Mouse (Mus musculus): ENCODE data around the gene Gpr89. TPM values are rescaled to one million over a fixed set of nuclear protein-coding genes. Genes with fewer than 3 reads are reported as not detected.

The Gpr89 gene
- polyA plus RNA-seq, 1 experiment from 2014 or later, result 33.0 TPM

- Histone ChIP-seq H3K27me3 (ENCODE audit: control insufficient read depth, insufficient read depth, low read depth, low read length) (no peaks in the 10 kb centered on the region), H3K9ac (ENCODE audit: low read length) (no peak overlapping the region), H3K36me3 (ENCODE audit: control insufficient read depth, insufficient read depth, low read length) (no peaks in the 10 kb centered on the region), H3K4me3 (ENCODE audit: low read length) (no peak overlapping the region), H3K4me1 (replicated peaks; ENCODE audit: control insufficient read depth, insufficient read depth, low read length) (no peaks in the 10 kb centered on the region), H3K4me2 (ENCODE audit: low read depth, low read length) (no peak overlapping the region), H3K27ac (ENCODE audit: low read length) (no peak overlapping the region), H3K9me3 (ENCODE audit: control insufficient read depth, low read length) (no peaks in the 10 kb centered on the region)
- no peak for ATAC-seq (ENCODE audit: low read depth)
- WGBS, result 45% methylated on average over 6 of the region's 6 CpGs
Observed at GRCm38 (mm10) chr3:96852561-96852960, 52.6 kb downstream of the Gpr89 start.

- H3K9me3 ChIP-seq (ENCODE audit: control insufficient read depth, low read length), result no peaks in the 10 kb centered on the region
- no peak overlapping the region for H3K27ac ChIP-seq (ENCODE audit: low read length)
- no peak; the same call in 1 of the 2 replicates for ATAC-seq (ENCODE audit: low read depth)
- H3K4me3 ChIP-seq (ENCODE audit: low read length), result no peak overlapping the region
- H3K36me3 ChIP-seq (ENCODE audit: control insufficient read depth, insufficient read depth, low read length), result no peaks in the 10 kb centered on the region
- peaks cover 3% of the 10 kb centered on the region; the same call in 1 of the 2 replicates for H3K4me1 ChIP-seq (replicated peaks; ENCODE audit: control insufficient read depth, insufficient read depth, low read length)
- H3K9ac ChIP-seq (ENCODE audit: low read length), result no peak overlapping the region
- no peaks in the 10 kb centered on the region for H3K27me3 ChIP-seq (ENCODE audit: control insufficient read depth, insufficient read depth, low read depth, low read length)
- no peak overlapping the region for H3K4me2 ChIP-seq (ENCODE audit: low read depth, low read length)
- 75% methylated on average over 2 of the region's 2 CpGs for WGBS
Observed at GRCm38 (mm10) chr3:96849168-96849727, 55.9 kb downstream of the Gpr89 start.

GRCm38 (mm10) chr3:96848470-96848869 lies 56.7 kb downstream of the Gpr89 start:
- Histone ChIP-seq H3K4me3 (ENCODE audit: low read length) (no peak overlapping the region), H3K27ac (ENCODE audit: low read length) (no peak overlapping the region), H3K27me3 (ENCODE audit: control insufficient read depth, insufficient read depth, low read depth, low read length) (no peaks in the 10 kb centered on the region), H3K4me2 (ENCODE audit: low read depth, low read length) (no peak overlapping the region), H3K36me3 (ENCODE audit: control insufficient read depth, insufficient read depth, low read length) (no peaks in the 10 kb centered on the region), H3K9me3 (ENCODE audit: control insufficient read depth, low read length) (no peaks in the 10 kb centered on the region), H3K9ac (ENCODE audit: low read length) (no peak overlapping the region), H3K4me1 (replicated peaks; ENCODE audit: control insufficient read depth, insufficient read depth, low read length) (peaks cover 3% of the 10 kb centered on the region; the same call in 1 of the 2 replicates)
- ATAC-seq (ENCODE audit: low read depth), result no peak
- 53% methylated on average over 7 of the region's 8 CpGs for WGBS

- no peak overlapping the region for H3K9ac ChIP-seq (ENCODE audit: low read length)
Observed at GRCm38 (mm10) chr3:96847661-96848060, 57.5 kb downstream of the Gpr89 start.

GRCm38 (mm10) chr3:96846985-96847384 lies 58.2 kb downstream of the Gpr89 start:
- no peaks in the 10 kb centered on the region for H3K36me3 ChIP-seq (ENCODE audit: control insufficient read depth, insufficient read depth, low read length)
- 75% methylated on average over 12 of the region's 12 CpGs for WGBS
- H3K27ac ChIP-seq (ENCODE audit: low read length), result no peak overlapping the region

More at GRCm38 (mm10) chr3:96847661-96848060, 57.5 kb downstream of the Gpr89 start:
- no peaks in the 10 kb centered on the region for H3K27me3 ChIP-seq (ENCODE audit: control insufficient read depth, insufficient read depth, low read depth, low read length)
- no peak overlapping the region for H3K4me3 ChIP-seq (ENCODE audit: low read length)
- no peaks in the 10 kb centered on the region for H3K36me3 ChIP-seq (ENCODE audit: control insufficient read depth, insufficient read depth, low read length)
- H3K27ac ChIP-seq (ENCODE audit: low read length), result no peak overlapping the region
- no peak overlapping the region for H3K4me2 ChIP-seq (ENCODE audit: low read depth, low read length)
- no peak for ATAC-seq (ENCODE audit: low read depth)
- no peaks in the 10 kb centered on the region for H3K9me3 ChIP-seq (ENCODE audit: control insufficient read depth, low read length)
- WGBS, result 18% methylated on average over 6 of the region's 6 CpGs
- H3K4me1 ChIP-seq (replicated peaks; ENCODE audit: control insufficient read depth, insufficient read depth, low read length), result peaks cover 3% of the 10 kb centered on the region; the same call in 1 of the 2 replicates

GRCm38 (mm10) chr3:96845806-96846205 lies 59.3 kb downstream of the Gpr89 start:
- 54% methylated on average over 9 of the region's 9 CpGs for WGBS
- no peaks in the 10 kb centered on the region for H3K9me3 ChIP-seq (ENCODE audit: control insufficient read depth, low read length)
- no peaks in the 10 kb centered on the region for H3K27me3 ChIP-seq (ENCODE audit: control insufficient read depth, insufficient read depth, low read depth, low read length)
- no peak overlapping the region for H3K4me2 ChIP-seq (ENCODE audit: low read depth, low read length)
- no peaks in the 10 kb centered on the region for H3K36me3 ChIP-seq (ENCODE audit: control insufficient read depth, insufficient read depth, low read length)
- H3K4me3 ChIP-seq (ENCODE audit: low read length), result no peak overlapping the region
- no peak overlapping the region for H3K27ac ChIP-seq (ENCODE audit: low read length)
- H3K4me1 ChIP-seq (replicated peaks; ENCODE audit: control insufficient read depth, insufficient read depth, low read length), result peaks cover 3% of the 10 kb centered on the region; the same call in 1 of the 2 replicates
- ATAC-seq (ENCODE audit: low read depth), result no peak
- no peak overlapping the region for H3K9ac ChIP-seq (ENCODE audit: low read length)

More at GRCm38 (mm10) chr3:96846985-96847384, 58.2 kb downstream of the Gpr89 start:
- H3K4me1 ChIP-seq (replicated peaks; ENCODE audit: control insufficient read depth, insufficient read depth, low read length), result peaks cover 3% of the 10 kb centered on the region; the same call in 1 of the 2 replicates
- H3K27me3 ChIP-seq (ENCODE audit: control insufficient read depth, insufficient read depth, low read depth, low read length), result no peaks in the 10 kb centered on the region
- no peak overlapping the region for H3K4me2 ChIP-seq (ENCODE audit: low read depth, low read length)
- ATAC-seq (ENCODE audit: low read depth), result no peak
- H3K9me3 ChIP-seq (ENCODE audit: control insufficient read depth, low read length), result no peaks in the 10 kb centered on the region
- H3K9ac ChIP-seq (ENCODE audit: low read length), result no peak overlapping the region
- no peak overlapping the region for H3K4me3 ChIP-seq (ENCODE audit: low read length)

GRCm38 (mm10) chr3:96845191-96845590 lies 60.0 kb downstream of the Gpr89 start:
- H3K27ac ChIP-seq (ENCODE audit: low read length), result no peak overlapping the region
- WGBS, result 89% methylated on average over 6 of the region's 6 CpGs

GRCm38 (mm10) chr3:96838996-96839645 lies 66.0 kb downstream of the Gpr89 start:
- ATAC-seq (ENCODE audit: low read depth), result no peak
- WGBS, result 58% methylated on average over 7 of the region's 7 CpGs

More at GRCm38 (mm10) chr3:96845191-96845590, 60.0 kb downstream of the Gpr89 start:
- no peaks in the 10 kb centered on the region for H3K9me3 ChIP-seq (ENCODE audit: control insufficient read depth, low read length)
- H3K4me2 ChIP-seq (ENCODE audit: low read depth, low read length), result no peak overlapping the region
- no peak for ATAC-seq (ENCODE audit: low read depth)
- no peak overlapping the region for H3K9ac ChIP-seq (ENCODE audit: low read length)
- H3K4me3 ChIP-seq (ENCODE audit: low read length), result no peak overlapping the region
- peaks cover 3% of the 10 kb centered on the region; the same call in 1 of the 2 replicates for H3K4me1 ChIP-seq (replicated peaks; ENCODE audit: control insufficient read depth, insufficient read depth, low read length)
- no peaks in the 10 kb centered on the region for H3K36me3 ChIP-seq (ENCODE audit: control insufficient read depth, insufficient read depth, low read length)
- no peaks in the 10 kb centered on the region for H3K27me3 ChIP-seq (ENCODE audit: control insufficient read depth, insufficient read depth, low read depth, low read length)

GRCm38 (mm10) chr3:96836414-96836813 lies 68.7 kb downstream of the Gpr89 start:
- H3K9ac ChIP-seq (ENCODE audit: low read length), result no peak overlapping the region
- no peaks in the 10 kb centered on the region for H3K9me3 ChIP-seq (ENCODE audit: control insufficient read depth, low read length)
- H3K4me1 ChIP-seq (replicated peaks; ENCODE audit: control insufficient read depth, insufficient read depth, low read length), result no peaks in the 10 kb centered on the region
- no peak overlapping the region for H3K27ac ChIP-seq (ENCODE audit: low read length)
- H3K36me3 ChIP-seq (ENCODE audit: control insufficient read depth, insufficient read depth, low read length), result no peaks in the 10 kb centered on the region
- no peak overlapping the region for H3K4me2 ChIP-seq (ENCODE audit: low read depth, low read length)
- H3K4me3 ChIP-seq (ENCODE audit: low read length), result no peak overlapping the region
- H3K27me3 ChIP-seq (ENCODE audit: control insufficient read depth, insufficient read depth, low read depth, low read length), result no peaks in the 10 kb centered on the region
- ATAC-seq (ENCODE audit: low read depth), result peak; percentile 28; the same call in 1 of the 2 replicates
- WGBS, result 34% methylated on average over 2 of the region's 2 CpGs

More at GRCm38 (mm10) chr3:96838996-96839645, 66.0 kb downstream of the Gpr89 start:
- Histone ChIP-seq H3K9me3 (ENCODE audit: control insufficient read depth, low read length) (no peaks in the 10 kb centered on the region), H3K4me2 (ENCODE audit: low read depth, low read length) (no peak overlapping the region), H3K27ac (ENCODE audit: low read length) (no peak overlapping the region), H3K27me3 (ENCODE audit: control insufficient read depth, insufficient read depth, low read depth, low read length) (no peaks in the 10 kb centered on the region), H3K4me1 (replicated peaks; ENCODE audit: control insufficient read depth, insufficient read depth, low read length) (no peaks in the 10 kb centered on the region), H3K36me3 (ENCODE audit: control insufficient read depth, insufficient read depth, low read length) (no peaks in the 10 kb centered on the region), H3K4me3 (ENCODE audit: low read length) (no peak overlapping the region), H3K9ac (ENCODE audit: low read length) (no peak overlapping the region)

Data from lung, embryonic 16.5 days (tissue).